Mouse (Mus musculus): Measurements from ENCODE around the gene Tldc2. TPM values are rescaled to one million over a fixed set of nuclear protein-coding genes. Genes with fewer than 3 reads are reported as not detected.

Gene Tldc2
- total RNA-seq, 2 experiments from 2014 or later: not detected

GRCm38 (mm10) chr2:157121766-157122165 lies 34.9 kb downstream of the Tldc2 start:
- no peak for DNase-seq (ENCODE audit: low spot score in 2 of 2)

GRCm38 (mm10) chr2:157125246-157125645 lies 38.4 kb downstream of the Tldc2 start:
- no peak for DNase-seq (ENCODE audit: low spot score in 2 of 2)

- no peak for DNase-seq (ENCODE audit: low spot score in 2 of 2)
These were observed 40.5 kb downstream of the Tldc2 start for GRCm38 (mm10) chr2:157127370-157127769.

GRCm38 (mm10) chr2:157128072-157128471 lies 41.2 kb downstream of the Tldc2 start:
- no peak for DNase-seq (ENCODE audit: low spot score in 2 of 2)

GRCm38 (mm10) chr2:157129096-157129495 lies 42.2 kb downstream of the Tldc2 start:
- no peak for DNase-seq (ENCODE audit: low spot score in 2 of 2)

- DNase-seq (ENCODE audit: low spot score in 2 of 2): no peak
These were observed 42.8 kb downstream of the Tldc2 start for GRCm38 (mm10) chr2:157129601-157130164.

- no peak for DNase-seq (ENCODE audit: low spot score in 2 of 2)
These were observed 44.1 kb downstream of the Tldc2 start for GRCm38 (mm10) chr2:157130813-157131514.

- DNase-seq (ENCODE audit: low spot score in 2 of 2): no peak
These were observed 45.2 kb downstream of the Tldc2 start for GRCm38 (mm10) chr2:157132086-157132485.

GRCm38 (mm10) chr2:157132686-157133540 lies 46.1 kb downstream of the Tldc2 start:
- DNase-seq (ENCODE audit: low spot score in 2 of 2): no peak

GRCm38 (mm10) chr2:157133769-157134478 lies 47.1 kb downstream of the Tldc2 start:
- no peak for DNase-seq (ENCODE audit: low spot score in 2 of 2)

GRCm38 (mm10) chr2:157134479-157134931 lies 47.6 kb downstream of the Tldc2 start:
- DNase-seq (ENCODE audit: low spot score in 2 of 2): peak; percentile 10 to 13

- DNase-seq (ENCODE audit: low spot score in 2 of 2): peak; percentile 89 to 91
These were observed 48.2 kb downstream of the Tldc2 start, which contains the start of gene Samhd1 for GRCm38 (mm10) chr2:157135014-157135413. Gene Samhd1 (minus strand): TSS chr2:157135265.

- no peak for DNase-seq (ENCODE audit: low spot score in 2 of 2)
These were observed 48.8 kb downstream of the Tldc2 start for GRCm38 (mm10) chr2:157135529-157136120.

GRCm38 (mm10) chr2:157136176-157136575 lies 49.3 kb downstream of the Tldc2 start:
- no peak for DNase-seq (ENCODE audit: low spot score in 2 of 2)

GRCm38 (mm10) chr2:157136646-157137045 lies 49.8 kb downstream of the Tldc2 start:
- DNase-seq (ENCODE audit: low spot score in 2 of 2): no peak

- no peak for DNase-seq (ENCODE audit: low spot score in 2 of 2)
These were observed 51.3 kb downstream of the Tldc2 start for GRCm38 (mm10) chr2:157137959-157138731.

- no peak for DNase-seq (ENCODE audit: low spot score in 2 of 2)
These were observed 52.0 kb downstream of the Tldc2 start for GRCm38 (mm10) chr2:157138808-157139207.

- no peak for DNase-seq (ENCODE audit: low spot score in 2 of 2)
These were observed 52.5 kb downstream of the Tldc2 start for GRCm38 (mm10) chr2:157139251-157139802.

- DNase-seq (ENCODE audit: low spot score in 2 of 2): no peak
These were observed 55.1 kb downstream of the Tldc2 start for GRCm38 (mm10) chr2:157141962-157142361.

GRCm38 (mm10) chr2:157144132-157144531 lies 57.3 kb downstream of the Tldc2 start:
- no peak for DNase-seq (ENCODE audit: low spot score in 2 of 2)
